ENCODE assay signal across 8 mouse cellular contexts in the genomic region with DNA sequence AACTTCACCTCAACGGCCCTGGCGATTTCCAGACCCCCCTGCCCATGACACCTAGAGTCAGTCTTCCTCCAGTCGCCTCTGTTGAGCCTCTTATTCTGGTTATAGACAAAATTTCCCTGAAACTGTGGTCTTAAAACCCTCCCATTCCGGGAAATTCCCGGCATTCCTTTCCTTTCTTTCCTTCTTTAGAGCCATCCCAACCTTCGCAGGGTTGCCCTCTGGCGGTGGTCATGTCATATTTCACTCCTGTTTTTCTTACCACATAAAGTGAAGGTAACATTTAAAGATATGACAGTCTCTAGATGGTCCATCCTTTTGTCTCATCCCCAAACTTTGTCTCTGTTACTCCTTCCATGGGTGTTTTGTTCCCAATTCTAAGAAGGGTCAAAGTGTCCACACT.
DNase-seq lines count a peak whose midpoint lies in the region; ATAC-seq and TF ChIP-seq lines count a peak whose summit lies in the region.

No protein-coding gene starts in this region.

- no peaks in the 10 kb centered on the region for H3K4me1 ChIP-seq in midbrain, postnatal 0 days (ENCODE audit: insufficient read depth, low read length)
- H3K4me1 ChIP-seq in midbrain, embryonic 16.5 days (ENCODE audit: control insufficient read depth, insufficient read depth, low read length) = no peaks in the 10 kb centered on the region

- H3K9me3 ChIP-seq in midbrain, postnatal 0 days (ENCODE audit: low read length) = no peaks in the 10 kb centered on the region
- H3K9me3 ChIP-seq in midbrain, embryonic 16.5 days (replicated peaks; ENCODE audit: control insufficient read depth, low read length, poor library complexity, severe bottlenecking) = no peaks in the 10 kb centered on the region

- no peak overlapping the region for H3K9ac ChIP-seq in midbrain, postnatal 0 days (replicated peaks; ENCODE audit: low read length, poor library complexity, severe bottlenecking)
- no peak overlapping the region for H3K9ac ChIP-seq in midbrain, embryonic 16.5 days (ENCODE audit: low read depth, low read length)

- H3K27ac ChIP-seq in midbrain, postnatal 0 days (ENCODE audit: low read depth, low read length) = no peak overlapping the region
- no peak overlapping the region for H3K27ac ChIP-seq in midbrain, embryonic 16.5 days (ENCODE audit: low read length)

- no peak for ATAC-seq in midbrain, postnatal 0 days (ENCODE audit: low FRiP score)
- no peak for ATAC-seq in midbrain, embryonic 16.5 days

- peak; percentile 49 for TF ChIP-seq CTCF in midbrain, postnatal 0 days (IDR thresholded peaks at IDR 0.05)

- WGBS in midbrain, postnatal 0 days = 39% methylated on average over 7 of the region's 7 CpGs
- WGBS in midbrain, embryonic 16.5 days = 39% methylated on average over 7 of the region's 7 CpGs

- no peak overlapping the region for H3K4me3 ChIP-seq in midbrain, postnatal 0 days (ENCODE audit: low read depth, low read length)
- no peak overlapping the region for H3K4me3 ChIP-seq in midbrain, embryonic 16.5 days (ENCODE audit: low read depth, low read length)

- H3K27me3 ChIP-seq in midbrain, postnatal 0 days (ENCODE audit: insufficient read depth, low read length) = no peaks in the 10 kb centered on the region
- no peaks in the 10 kb centered on the region for H3K27me3 ChIP-seq in midbrain, embryonic 16.5 days (ENCODE audit: control insufficient read depth, insufficient read depth, low read depth, low read length)

- intact Hi-C loops in gastrocnemius, postnatal 14 days (cut with DNase I; ENCODE audit: low total_unique reads) = no loop called here
- intact Hi-C loops in gastrocnemius, postnatal 36 days (cut with DNase I) = no loop called here

- no peak overlapping the region for H3K4me2 ChIP-seq in midbrain, postnatal 0 days (ENCODE audit: low read depth, low read length, poor library complexity, severe bottlenecking)
- no peak overlapping the region for H3K4me2 ChIP-seq in midbrain, embryonic 16.5 days (ENCODE audit: low read length)

- no peaks in the 10 kb centered on the region for H3K36me3 ChIP-seq in midbrain, postnatal 0 days (ENCODE audit: insufficient read depth, low read length)
- no peaks in the 10 kb centered on the region for H3K36me3 ChIP-seq in midbrain, embryonic 16.5 days (ENCODE audit: control insufficient read depth, insufficient read depth, low read length)

- DNase-seq in gastrocnemius, postnatal 14 days = peak; percentile 8
- DNase-seq in gastrocnemius, postnatal 36 days = no peak
- DNase-seq in midbrain, postnatal 0 days (ENCODE audit: low spot score) = no peak
- peak; percentile 43 for DNase-seq in embryo, embryonic 11 days
- peak; percentile 32 for DNase-seq in retina, embryonic 14.5 days (ENCODE audit: low spot score)
- no peak for DNase-seq in right cerebral cortex, postnatal 10 days (ENCODE audit: low spot score in 2 of 2)
- no peak for DNase-seq in spleen, postnatal 4 days (ENCODE audit: low spot score in 2 of 2)

Comparison
In these comparisons a context has a peak if more than half of its experiments do, and no peak if none do; other contexts are left out.
1. DNase-seq: peak in gastrocnemius, postnatal 14 days (single experiment), embryo, embryonic 11 days (single experiment) and retina, embryonic 14.5 days (single experiment); none in gastrocnemius, postnatal 36 days (0 of 2), midbrain, postnatal 0 days (single experiment), right cerebral cortex, postnatal 10 days (0 of 2) and spleen, postnatal 4 days (0 of 2).